Mouse (Mus musculus) heart, embryonic 13.5 days (tissue): ENCODE measurements at regions not wholly inside any gene's neighbourhood (a gene's known extent, or its start where the extent isn't known, plus 50 kb on each side); places are given as distances from the start of the nearest gene placed in this dataset.

Experiments
- ATAC-seq: fragments of 200-750 bp; cut with Nextera tagmentation; 2 replicates; pipeline ENCODE4 v1.8.0; 2017; ENCODE audit warnings: moderate TSS enrichment; ENCODE audit not compliant: insufficient number of reproducible peaks, low FRiP score, low TSS enrichment; ENCODE audit errors: extremely low read depth
- H3K27ac ChIP-seq: fragments of 300-500 bp; sonication (generic); replicated peaks from 2 replicates; pipeline ENCODE4 v1.5.1; 2015; ENCODE audit warnings: moderate library complexity, mild to moderate bottlenecking, inconsistent platforms
- H3K27me3 ChIP-seq: fragments of 300-500 bp; sonication (generic); replicated peaks from 2 replicates; pipeline ENCODE4 v1.6.1; 2015; ENCODE audit warnings: mild to moderate bottlenecking, inconsistent platforms
- H3K36me3 ChIP-seq: fragments of 300-500 bp; sonication (generic); 2 replicates; pipeline ENCODE4 v1.6.1; 2015; ENCODE audit warnings: mild to moderate bottlenecking, inconsistent platforms
- H3K4me1 ChIP-seq: fragments of 300-500 bp; sonication (generic); 2 replicates; pipeline ENCODE4 v1.6.1; 2015; ENCODE audit warnings: inconsistent platforms
- H3K4me2 ChIP-seq: fragments of 300-500 bp; sonication (generic); 2 replicates; pipeline ENCODE4 v1.6.1; 2015; ENCODE audit warnings: inconsistent platforms, mild to moderate bottlenecking, moderate library complexity
- H3K4me3 ChIP-seq: fragments of 300-500 bp; sonication (generic); 2 replicates; pipeline ENCODE4 v1.5.1; 2015; ENCODE audit warnings: moderate library complexity, mild to moderate bottlenecking, inconsistent platforms
- H3K9ac ChIP-seq: fragments of 300-500 bp; sonication (generic); 2 replicates; pipeline ENCODE4 v1.6.1; 2015; ENCODE audit warnings: inconsistent platforms, mild to moderate bottlenecking, moderate library complexity
- H3K9me3 ChIP-seq: fragments of 300-500 bp; sonication (generic); 2 replicates; pipeline ENCODE4 v1.6.1; 2016; ENCODE audit warnings: inconsistent platforms
- WGBS: fragments of 180-500 bp; shearing (Covaris S2); methylation state at CpG from one replicate; pipeline ENCODE4 v1.1.7; 2015; ENCODE audit warnings: mixed read lengths; 5-methylcytosine and 5-hydroxymethylcytosine counted together

GRCm38 (mm10) chr4:72688842-72689241 is 163.6 kb downstream of the Aldoart1 start:
- no peak overlapping the region for H3K4me3 ChIP-seq
- H3K27ac ChIP-seq = no peak overlapping the region
- no peaks in the 10 kb centered on the region for H3K27me3 ChIP-seq
- no peak overlapping the region for H3K9ac ChIP-seq
- H3K36me3 ChIP-seq = no peaks in the 10 kb centered on the region
- no peak for ATAC-seq
- no peaks in the 10 kb centered on the region for H3K4me1 ChIP-seq
- 76% methylated on average over 4 of the region's 4 CpGs for WGBS
- H3K9me3 ChIP-seq = no peaks in the 10 kb centered on the region
- no peak overlapping the region for H3K4me2 ChIP-seq

GRCm38 (mm10) chr4:72674006-72674405 is 178.4 kb downstream of the Aldoart1 start:
- Histone ChIP-seq H3K4me1 (no peaks in the 10 kb centered on the region), H3K4me3 (no peak overlapping the region), H3K27ac (no peak overlapping the region), H3K4me2 (no peak overlapping the region), H3K36me3 (no peaks in the 10 kb centered on the region), H3K9me3 (no peaks in the 10 kb centered on the region), H3K9ac (no peak overlapping the region), H3K27me3 (no peaks in the 10 kb centered on the region)
- ATAC-seq = no peak
- 57% methylated on average over 2 of the region's 2 CpGs for WGBS

GRCm38 (mm10) chr4:72671652-72672411 is 180.6 kb downstream of the Aldoart1 start:
- Histone ChIP-seq H3K9ac (no peak overlapping the region), H3K4me1 (no peaks in the 10 kb centered on the region), H3K27ac (no peak overlapping the region), H3K4me2 (no peak overlapping the region), H3K27me3 (no peaks in the 10 kb centered on the region), H3K4me3 (no peak overlapping the region), H3K36me3 (no peaks in the 10 kb centered on the region), H3K9me3 (no peaks in the 10 kb centered on the region)
- WGBS = 62% methylated on average over 5 of the region's 5 CpGs
- ATAC-seq = no peak

- H3K4me1 ChIP-seq = no peaks in the 10 kb centered on the region
- H3K36me3 ChIP-seq = no peaks in the 10 kb centered on the region
- WGBS = 66% methylated on average over 5 of the region's 5 CpGs
- ATAC-seq = no peak
- H3K4me2 ChIP-seq = no peak overlapping the region
- no peaks in the 10 kb centered on the region for H3K9me3 ChIP-seq
- no peak overlapping the region for H3K27ac ChIP-seq
- no peak overlapping the region for H3K4me3 ChIP-seq
- no peaks in the 10 kb centered on the region for H3K27me3 ChIP-seq
- no peak overlapping the region for H3K9ac ChIP-seq
Measured at GRCm38 (mm10) chr4:72669827-72670494, 182.5 kb downstream of the Aldoart1 start.

- no peak overlapping the region for H3K4me3 ChIP-seq
- H3K36me3 ChIP-seq = no peaks in the 10 kb centered on the region
- no peaks in the 10 kb centered on the region for H3K4me1 ChIP-seq
- ATAC-seq = no peak
- no peaks in the 10 kb centered on the region for H3K27me3 ChIP-seq
- H3K9me3 ChIP-seq = no peaks in the 10 kb centered on the region
- H3K4me2 ChIP-seq = no peak overlapping the region
- H3K9ac ChIP-seq = no peak overlapping the region
- no peak overlapping the region for H3K27ac ChIP-seq
Measured at GRCm38 (mm10) chr4:72664379-72664778, 188.1 kb downstream of the Aldoart1 start.

- ATAC-seq = no peak
- no peak overlapping the region for H3K4me2 ChIP-seq
- no peaks in the 10 kb centered on the region for H3K4me1 ChIP-seq
- H3K36me3 ChIP-seq = no peaks in the 10 kb centered on the region
- no peak overlapping the region for H3K9ac ChIP-seq
- no peak overlapping the region for H3K27ac ChIP-seq
- H3K9me3 ChIP-seq = no peaks in the 10 kb centered on the region
- no peaks in the 10 kb centered on the region for H3K27me3 ChIP-seq
- H3K4me3 ChIP-seq = no peak overlapping the region
Measured at GRCm38 (mm10) chr4:72662477-72662876, 190.0 kb downstream of the Aldoart1 start.

GRCm38 (mm10) chr4:72656206-72656605 is 196.2 kb downstream of the Aldoart1 start:
- H3K36me3 ChIP-seq = no peaks in the 10 kb centered on the region
- no peak overlapping the region for H3K4me2 ChIP-seq
- no peak overlapping the region for H3K27ac ChIP-seq
- no peaks in the 10 kb centered on the region for H3K9me3 ChIP-seq
- no peak overlapping the region for H3K4me3 ChIP-seq
- ATAC-seq = no peak
- H3K27me3 ChIP-seq = no peaks in the 10 kb centered on the region
- H3K9ac ChIP-seq = no peak overlapping the region
- 61% methylated on average over 1 of the region's 1 CpGs for WGBS
- H3K4me1 ChIP-seq = no peaks in the 10 kb centered on the region

GRCm38 (mm10) chr4:72647130-72647529 is 205.3 kb downstream of the Aldoart1 start:
- 85% methylated on average over 1 of the region's 1 CpGs for WGBS
- H3K9ac ChIP-seq = no peak overlapping the region
- H3K4me3 ChIP-seq = no peak overlapping the region
- H3K4me2 ChIP-seq = no peak overlapping the region
- no peak overlapping the region for H3K27ac ChIP-seq
- H3K27me3 ChIP-seq = no peaks in the 10 kb centered on the region
- peaks cover 3% of the 10 kb centered on the region; the same call in 1 of the 2 replicates for H3K9me3 ChIP-seq
- no peak for ATAC-seq
- H3K36me3 ChIP-seq = no peaks in the 10 kb centered on the region
- H3K4me1 ChIP-seq = no peaks in the 10 kb centered on the region

GRCm38 (mm10) chr4:72629416-72629815 is 223.0 kb downstream of the Aldoart1 start:
- no peak for ATAC-seq
- H3K36me3 ChIP-seq = no peaks in the 10 kb centered on the region
- no peaks in the 10 kb centered on the region for H3K4me1 ChIP-seq
- 50% methylated on average over 3 of the region's 3 CpGs for WGBS
- H3K9ac ChIP-seq = no peak overlapping the region
- no peaks in the 10 kb centered on the region for H3K27me3 ChIP-seq
- no peaks in the 10 kb centered on the region for H3K9me3 ChIP-seq
- H3K4me2 ChIP-seq = no peak overlapping the region
- H3K27ac ChIP-seq = no peak overlapping the region
- H3K4me3 ChIP-seq = no peak overlapping the region

GRCm38 (mm10) chr4:72627219-72627930 is 225.1 kb downstream of the Aldoart1 start:
- no peak overlapping the region for H3K4me3 ChIP-seq
- no peak for ATAC-seq
- no peaks in the 10 kb centered on the region for H3K27me3 ChIP-seq
- no peak overlapping the region for H3K9ac ChIP-seq
- H3K9me3 ChIP-seq = no peaks in the 10 kb centered on the region
- H3K36me3 ChIP-seq = no peaks in the 10 kb centered on the region
- H3K27ac ChIP-seq = no peak overlapping the region
- 60% methylated on average over 5 of the region's 5 CpGs for WGBS
- H3K4me2 ChIP-seq = no peak overlapping the region
- no peaks in the 10 kb centered on the region for H3K4me1 ChIP-seq

- no peak for ATAC-seq
- 82% methylated on average over 4 of the region's 4 CpGs for WGBS
- Histone ChIP-seq H3K4me2 (no peak overlapping the region), H3K36me3 (no peaks in the 10 kb centered on the region), H3K9ac (no peak overlapping the region), H3K4me1 (no peaks in the 10 kb centered on the region), H3K9me3 (no peaks in the 10 kb centered on the region), H3K4me3 (no peak overlapping the region), H3K27me3 (no peaks in the 10 kb centered on the region), H3K27ac (no peak overlapping the region)
Measured at GRCm38 (mm10) chr4:72605107-72605506, 247.3 kb downstream of the Aldoart1 start.
